Mouse (Mus musculus): ENCODE measurements around the gene Hdac1. TPM values are rescaled to one million over a fixed set of nuclear protein-coding genes. Genes with fewer than 3 reads are reported as not detected.

Gene Hdac1
- polyA plus RNA-seq, 1 experiment from 2014 or later = 189 TPM

DNA sequence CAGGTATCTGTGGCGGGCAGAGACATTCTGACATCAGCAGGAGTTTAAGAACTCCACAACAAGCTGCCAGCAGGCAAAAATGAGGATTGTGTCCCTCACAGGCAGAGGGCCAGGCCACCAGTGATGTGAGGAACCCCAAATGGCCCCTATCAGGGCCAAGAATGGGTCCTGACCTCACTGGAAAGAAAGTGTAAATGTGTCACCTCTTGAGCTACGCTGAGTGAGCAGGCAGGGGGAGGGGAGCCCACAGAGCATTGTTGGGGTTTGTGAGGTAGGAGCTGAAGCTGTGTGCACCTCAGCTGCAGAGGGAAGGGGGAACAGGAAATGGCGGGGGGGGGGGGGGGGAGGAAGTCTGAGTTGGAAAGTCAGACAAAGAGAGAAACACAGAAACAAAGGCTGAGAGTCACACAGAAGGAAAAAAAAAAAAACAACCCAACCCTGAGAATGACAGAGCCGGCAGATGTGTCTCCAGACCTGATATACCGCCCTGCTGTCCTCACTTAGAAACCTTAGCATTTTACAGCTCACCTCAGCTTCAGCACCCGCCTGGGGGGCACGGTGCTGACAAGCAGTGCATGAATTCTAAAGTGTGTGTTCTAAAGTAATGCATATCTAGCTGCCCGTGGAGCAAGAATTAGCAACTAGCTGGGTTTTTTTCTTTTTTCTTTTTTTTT, 32.8 kb upstream of the Hdac1 start:
- Histone ChIP-seq H3K4me1 (peaks cover 7% of the 10 kb centered on the region; the same call in 1 of the 2 replicates), H3K4me3 (no peak overlapping the region), H3K27ac (no peak overlapping the region), H3K4me2 (no peak overlapping the region), H3K9me3 (replicated peaks) (no peaks in the 10 kb centered on the region), H3K27me3 (no peaks in the 10 kb centered on the region), H3K9ac (no peak overlapping the region; the same call in 1 of the 2 replicates), H3K36me3 (ENCODE audit: poor library complexity, severe bottlenecking) (no peaks in the 10 kb centered on the region)
- ATAC-seq = no peak
- WGBS = 74% methylated on average over 7 of the region's 8 CpGs

DNA sequence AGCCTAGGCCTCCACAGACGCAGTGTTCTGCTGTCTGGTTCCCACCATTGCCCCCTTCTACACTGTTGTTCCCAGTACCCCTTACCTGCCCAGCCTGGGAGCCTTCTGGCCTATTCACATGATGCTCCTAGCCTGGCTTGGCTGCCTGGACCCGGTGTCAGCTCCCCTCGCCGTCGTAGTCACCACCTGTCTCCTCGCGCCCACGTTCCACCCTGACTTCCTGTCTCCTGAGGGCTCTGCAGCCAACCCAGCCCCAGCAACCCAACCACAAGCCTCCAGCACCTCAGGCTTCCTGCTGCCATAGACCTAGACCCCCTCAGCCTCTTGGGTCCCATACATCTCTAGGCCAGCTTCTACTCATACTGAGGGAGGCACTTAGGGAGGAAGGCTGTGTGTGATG, 30.9 kb upstream of the Hdac1 start, which contains the start of gene Lck:
Gene Lck (minus strand): TSS at position 212 of the 400 bp plus-strand sequence.
- no peaks in the 10 kb centered on the region for H3K9me3 ChIP-seq (replicated peaks)
- no peaks in the 10 kb centered on the region for H3K36me3 ChIP-seq (ENCODE audit: poor library complexity, severe bottlenecking)
- H3K27me3 ChIP-seq = no peaks in the 10 kb centered on the region
- H3K27ac ChIP-seq = no peak within 1 kb of the TSS
- no peak within 1 kb of the TSS for H3K9ac ChIP-seq
- no peak within 1 kb of the TSS for H3K4me3 ChIP-seq
- 93% methylated on average over 8 of the region's 8 CpGs for WGBS
- no peak within 1 kb of the TSS for H3K4me2 ChIP-seq
- no peak for ATAC-seq
- H3K4me1 ChIP-seq = peaks cover 7% of the 10 kb centered on the region; the same call in 1 of the 2 replicates

DNA sequence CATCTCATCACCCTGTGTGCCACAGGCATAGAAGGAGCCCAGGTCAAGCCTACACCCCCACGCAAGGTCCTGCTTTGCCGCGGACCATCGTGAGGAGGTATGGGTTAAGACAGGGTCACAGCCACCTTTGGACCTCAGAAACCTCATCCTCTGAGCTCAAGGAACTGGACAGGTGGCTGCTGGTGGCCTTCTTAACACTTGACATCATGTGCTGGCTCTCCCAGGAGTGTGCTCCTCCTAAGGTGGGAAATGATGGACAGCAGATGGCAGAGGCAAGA, 30.5 kb upstream of the Hdac1 start:
- Histone ChIP-seq H3K36me3 (ENCODE audit: poor library complexity, severe bottlenecking) (no peaks in the 10 kb centered on the region), H3K4me1 (peaks cover 7% of the 10 kb centered on the region; the same call in 1 of the 2 replicates), H3K4me2 (no peak overlapping the region), H3K9ac (no peak overlapping the region), H3K27ac (no peak overlapping the region), H3K9me3 (replicated peaks) (no peaks in the 10 kb centered on the region), H3K27me3 (no peaks in the 10 kb centered on the region), H3K4me3 (no peak overlapping the region)
- 94% methylated on average over 4 of the region's 4 CpGs for WGBS
- no peak for ATAC-seq

DNA sequence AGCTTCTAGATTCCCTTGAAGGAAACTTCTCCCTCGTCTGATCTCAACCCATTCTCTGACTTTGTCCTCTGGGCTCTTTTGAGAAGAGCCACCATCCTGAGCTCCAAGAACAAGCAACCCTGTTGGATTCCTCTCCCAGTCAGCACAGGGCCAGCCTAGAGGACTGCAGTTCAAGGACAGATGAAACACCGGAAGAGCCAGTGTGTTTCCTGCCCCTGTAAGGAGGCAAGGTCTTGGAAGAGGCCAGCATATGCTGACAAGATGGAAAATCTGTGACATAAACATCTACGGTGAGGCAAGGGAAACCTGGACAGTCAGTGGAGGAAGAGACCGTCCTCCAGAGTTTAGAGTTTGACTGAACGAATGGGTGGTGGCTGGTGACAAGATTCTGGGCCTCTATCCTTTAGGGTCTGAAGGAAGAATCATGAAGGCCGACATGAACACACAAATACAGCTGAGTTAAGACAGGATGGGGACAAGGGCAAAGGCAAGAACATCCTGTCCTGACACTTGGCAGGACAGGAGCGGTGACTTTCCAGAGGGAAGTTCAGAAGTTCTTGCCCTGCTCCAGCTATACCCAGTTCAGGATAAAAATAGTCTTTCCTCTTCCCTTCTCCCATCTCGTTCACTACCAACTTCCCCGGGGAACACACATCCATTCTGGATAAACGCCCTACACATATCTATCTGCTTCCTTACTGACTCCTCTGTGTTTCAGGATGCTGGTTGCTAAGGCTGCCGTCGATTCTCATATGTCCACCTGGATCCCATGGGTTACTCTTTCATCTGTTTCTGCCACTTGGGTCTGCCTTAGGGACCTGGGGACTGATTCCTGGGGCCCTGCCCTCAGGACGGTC, 30.0 kb upstream of the Hdac1 start:
- ATAC-seq = no peak
- Histone ChIP-seq H3K4me1 (peaks cover 7% of the 10 kb centered on the region; the same call in 1 of the 2 replicates), H3K27ac (no peak overlapping the region), H3K9ac (no peak overlapping the region), H3K27me3 (no peaks in the 10 kb centered on the region), H3K4me3 (no peak overlapping the region), H3K4me2 (no peak overlapping the region), H3K9me3 (replicated peaks) (no peaks in the 10 kb centered on the region), H3K36me3 (ENCODE audit: poor library complexity, severe bottlenecking) (no peaks in the 10 kb centered on the region)
- WGBS = 89% methylated on average over 13 of the region's 13 CpGs

DNA sequence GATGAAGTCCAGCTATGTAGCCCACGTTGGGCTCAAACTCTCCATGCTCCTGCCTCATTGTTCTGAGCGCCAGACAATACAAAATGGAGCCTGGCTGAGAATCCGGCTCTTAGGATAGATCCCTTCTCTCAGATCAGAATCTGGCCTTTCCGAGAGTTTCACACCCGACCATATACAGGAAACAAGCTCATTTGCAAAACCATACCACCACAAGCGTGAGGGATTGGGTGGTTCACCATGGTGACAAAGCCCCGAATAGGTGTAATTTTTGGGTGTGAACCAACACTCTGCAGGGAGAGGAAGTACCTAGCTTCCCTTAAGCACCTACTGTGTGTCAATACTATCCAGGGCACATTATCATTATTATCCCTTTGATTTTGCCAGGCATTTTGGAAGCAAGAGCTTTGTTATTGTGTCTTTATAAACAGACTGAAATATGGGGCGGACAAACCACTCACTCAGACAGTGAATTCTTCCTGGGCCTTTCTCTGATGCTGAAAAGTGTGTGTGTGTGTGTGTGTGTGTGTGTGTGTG, 29.1 kb upstream of the Hdac1 start:
- ATAC-seq = no peak
- Histone ChIP-seq H3K4me1 (no peaks in the 10 kb centered on the region), H3K27me3 (no peaks in the 10 kb centered on the region), H3K36me3 (ENCODE audit: poor library complexity, severe bottlenecking) (no peaks in the 10 kb centered on the region), H3K4me3 (no peak overlapping the region), H3K9ac (no peak overlapping the region), H3K9me3 (replicated peaks) (no peaks in the 10 kb centered on the region), H3K27ac (no peak overlapping the region), H3K4me2 (no peak overlapping the region)
- WGBS = 76% methylated on average over 8 of the region's 8 CpGs

DNA sequence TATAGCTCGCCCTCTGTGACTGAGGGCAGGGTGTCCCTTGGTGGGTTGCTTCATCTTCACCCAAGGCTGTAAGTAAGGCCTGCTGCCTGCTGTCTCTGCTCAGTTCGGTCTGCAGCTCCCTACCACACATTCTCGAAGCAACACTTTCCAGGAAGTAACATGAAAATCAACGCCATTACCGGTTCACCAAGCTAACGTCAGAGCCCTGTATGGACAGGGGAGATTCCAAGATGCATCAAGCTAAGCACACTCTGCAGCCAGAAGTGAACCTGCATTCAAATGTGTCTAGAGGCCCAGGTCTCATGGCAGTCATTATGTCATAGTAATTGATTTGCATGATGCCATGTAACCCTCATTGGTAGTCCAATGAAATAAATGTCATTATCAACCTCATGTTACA, 27.5 kb upstream of the Hdac1 start:
- Histone ChIP-seq H3K4me2 (no peak overlapping the region), H3K27ac (no peak overlapping the region), H3K9ac (no peak overlapping the region), H3K4me3 (no peak overlapping the region), H3K27me3 (no peaks in the 10 kb centered on the region), H3K9me3 (replicated peaks) (no peaks in the 10 kb centered on the region), H3K4me1 (no peaks in the 10 kb centered on the region), H3K36me3 (ENCODE audit: poor library complexity, severe bottlenecking) (no peaks in the 10 kb centered on the region)
- ATAC-seq = no peak
- 85% methylated on average over 6 of the region's 6 CpGs for WGBS

DNA sequence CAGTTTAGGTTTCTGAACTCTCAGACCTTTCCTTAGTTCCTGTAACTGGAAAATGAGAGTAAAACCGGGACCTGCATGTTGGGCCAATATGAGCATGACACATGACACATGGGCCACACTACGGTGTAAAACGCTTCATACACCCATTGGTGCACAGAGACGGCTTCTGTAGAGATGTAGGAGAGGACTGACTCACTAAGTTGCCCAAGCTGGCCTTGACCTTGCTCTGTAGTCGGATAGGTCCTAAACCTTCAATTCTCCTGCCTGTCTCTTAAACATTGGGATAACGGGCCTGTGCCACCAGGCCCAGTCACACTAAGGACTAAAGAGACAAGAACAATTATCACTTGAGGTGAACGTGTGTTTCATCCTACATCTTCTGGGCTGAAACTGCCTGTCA, 25.9 kb upstream of the Hdac1 start:
- no peaks in the 10 kb centered on the region for H3K9me3 ChIP-seq (replicated peaks)
- no peak overlapping the region for H3K4me2 ChIP-seq
- no peak overlapping the region for H3K9ac ChIP-seq
- H3K4me3 ChIP-seq = no peak overlapping the region
- no peaks in the 10 kb centered on the region for H3K36me3 ChIP-seq (ENCODE audit: poor library complexity, severe bottlenecking)
- 92% methylated on average over 7 of the region's 7 CpGs for WGBS
- no peaks in the 10 kb centered on the region for H3K4me1 ChIP-seq
- H3K27ac ChIP-seq = no peak overlapping the region
- no peaks in the 10 kb centered on the region for H3K27me3 ChIP-seq
- no peak for ATAC-seq

DNA sequence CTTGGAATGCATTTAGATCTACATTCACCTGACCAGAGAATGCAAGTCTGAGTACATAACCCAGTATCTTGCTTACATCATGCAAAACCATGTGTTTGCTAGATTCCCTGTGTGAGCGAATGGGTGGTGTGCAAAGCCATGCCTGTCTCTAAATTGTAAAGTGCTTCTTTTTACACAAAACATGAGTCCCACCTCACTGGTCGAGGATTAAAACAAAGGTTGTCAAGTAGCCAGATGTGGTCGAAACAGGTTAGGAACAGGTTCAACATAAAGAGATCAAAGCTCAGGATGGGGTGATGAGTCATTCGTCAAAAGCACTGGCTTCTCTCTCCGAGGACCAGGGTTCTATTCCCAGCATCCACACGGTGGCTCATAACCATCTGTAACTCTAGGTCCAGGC, 22.6 kb upstream of the Hdac1 start:
- no peak for ATAC-seq
- no peaks in the 10 kb centered on the region for H3K9me3 ChIP-seq (replicated peaks)
- H3K9ac ChIP-seq = no peak overlapping the region
- H3K4me1 ChIP-seq = no peaks in the 10 kb centered on the region
- no peak overlapping the region for H3K4me3 ChIP-seq
- H3K27me3 ChIP-seq = no peaks in the 10 kb centered on the region
- H3K36me3 ChIP-seq (ENCODE audit: poor library complexity, severe bottlenecking) = no peaks in the 10 kb centered on the region
- no peak overlapping the region for H3K27ac ChIP-seq
- H3K4me2 ChIP-seq = no peak overlapping the region
- WGBS = 86% methylated on average over 6 of the region's 6 CpGs

DNA sequence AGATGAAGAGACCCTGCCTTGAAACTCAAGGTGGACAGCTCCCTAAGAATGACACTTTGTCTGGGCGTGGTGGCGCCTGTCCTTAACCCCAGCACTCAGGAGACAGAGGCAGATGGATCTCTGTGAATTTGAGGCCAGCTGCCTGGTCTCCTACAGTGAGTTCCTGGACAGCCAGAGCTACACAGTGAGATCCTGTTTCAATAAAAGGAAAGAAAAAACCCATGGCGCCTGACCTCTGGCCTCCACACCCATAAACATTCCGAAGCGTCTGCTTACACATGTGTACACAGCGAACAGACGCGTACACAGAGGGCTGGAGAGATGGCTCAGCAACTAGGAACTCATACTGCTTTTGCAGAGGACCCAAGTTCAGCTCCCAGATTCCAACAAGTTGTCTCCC, 21.2 kb upstream of the Hdac1 start:
- Histone ChIP-seq H3K9ac (no peak overlapping the region), H3K27ac (no peak overlapping the region), H3K4me2 (no peak overlapping the region), H3K4me3 (no peak overlapping the region), H3K9me3 (replicated peaks) (no peaks in the 10 kb centered on the region), H3K36me3 (ENCODE audit: poor library complexity, severe bottlenecking) (no peaks in the 10 kb centered on the region), H3K4me1 (no peaks in the 10 kb centered on the region), H3K27me3 (no peaks in the 10 kb centered on the region)
- no peak for ATAC-seq
- WGBS = 86% methylated on average over 8 of the region's 8 CpGs

DNA sequence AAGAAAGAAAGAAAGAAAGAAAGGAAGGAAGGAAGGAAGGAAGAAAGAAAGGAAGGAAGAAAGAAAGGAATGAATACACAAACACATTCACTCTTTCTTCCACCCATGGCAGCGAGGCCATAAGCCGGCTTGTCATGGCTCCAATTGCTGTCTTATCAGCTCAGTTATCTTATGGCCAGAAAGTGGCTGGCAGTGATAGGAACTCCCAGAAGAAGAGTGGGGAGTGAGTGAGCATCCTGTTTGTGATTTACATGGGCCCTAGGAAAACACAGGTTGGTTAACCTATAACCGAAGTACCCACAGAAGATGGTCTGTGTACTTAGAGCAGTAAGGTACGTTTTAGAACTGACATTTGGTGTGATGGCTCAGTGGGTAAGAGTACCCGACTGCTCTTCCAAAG, 18.7 kb upstream of the Hdac1 start:
- Histone ChIP-seq H3K27ac (no peak overlapping the region), H3K4me3 (no peak overlapping the region), H3K27me3 (no peaks in the 10 kb centered on the region), H3K4me2 (no peak overlapping the region), H3K9ac (no peak overlapping the region), H3K9me3 (replicated peaks) (no peaks in the 10 kb centered on the region), H3K4me1 (peaks cover 4% of the 10 kb centered on the region; the same call in 1 of the 2 replicates), H3K36me3 (ENCODE audit: poor library complexity, severe bottlenecking) (no peaks in the 10 kb centered on the region)
- WGBS = 93% methylated on average over 5 of the region's 5 CpGs
- no peak for ATAC-seq

DNA sequence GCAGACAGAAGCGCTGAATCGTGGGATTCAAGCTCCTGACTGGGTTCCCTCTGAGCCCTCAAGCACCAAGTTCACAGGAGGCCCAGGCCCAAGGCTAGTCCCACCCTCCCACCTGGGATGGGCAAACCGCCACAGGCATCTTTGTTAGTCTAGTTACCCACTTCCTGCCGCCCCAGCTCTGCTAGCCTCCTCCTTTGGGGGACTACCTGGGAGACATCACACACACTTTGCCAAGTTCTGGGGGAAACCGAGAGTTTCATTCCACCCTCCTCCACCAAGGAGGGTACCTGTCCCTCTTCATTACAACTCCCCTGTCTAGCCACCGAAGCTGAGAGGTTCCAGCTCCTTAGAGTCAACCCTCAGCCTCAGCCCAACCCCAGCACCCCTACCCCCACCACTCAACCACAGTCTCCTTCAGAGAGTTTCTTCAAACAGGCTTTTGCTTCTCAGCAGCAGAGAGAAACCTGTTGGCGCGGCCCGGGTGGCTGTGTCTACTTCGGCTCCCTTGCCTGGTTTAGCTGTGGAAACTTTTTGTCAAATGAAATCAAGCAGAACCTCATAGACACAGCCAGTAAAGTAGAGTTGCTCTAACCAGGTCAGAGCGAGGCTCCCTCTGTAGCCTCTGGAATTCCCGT, 15.9 kb upstream of the Hdac1 start:
- H3K4me3 ChIP-seq = no peak overlapping the region
- H3K27ac ChIP-seq = no peak overlapping the region
- no peaks in the 10 kb centered on the region for H3K9me3 ChIP-seq (replicated peaks)
- H3K9ac ChIP-seq = no peak overlapping the region
- H3K27me3 ChIP-seq = no peaks in the 10 kb centered on the region
- ATAC-seq = no peak
- H3K36me3 ChIP-seq (ENCODE audit: poor library complexity, severe bottlenecking) = no peaks in the 10 kb centered on the region
- H3K4me2 ChIP-seq = no peak overlapping the region
- WGBS = 90% methylated on average over 12 of the region's 12 CpGs
- peaks cover 12% of the 10 kb centered on the region; the same call in 1 of the 2 replicates for H3K4me1 ChIP-seq

DNA sequence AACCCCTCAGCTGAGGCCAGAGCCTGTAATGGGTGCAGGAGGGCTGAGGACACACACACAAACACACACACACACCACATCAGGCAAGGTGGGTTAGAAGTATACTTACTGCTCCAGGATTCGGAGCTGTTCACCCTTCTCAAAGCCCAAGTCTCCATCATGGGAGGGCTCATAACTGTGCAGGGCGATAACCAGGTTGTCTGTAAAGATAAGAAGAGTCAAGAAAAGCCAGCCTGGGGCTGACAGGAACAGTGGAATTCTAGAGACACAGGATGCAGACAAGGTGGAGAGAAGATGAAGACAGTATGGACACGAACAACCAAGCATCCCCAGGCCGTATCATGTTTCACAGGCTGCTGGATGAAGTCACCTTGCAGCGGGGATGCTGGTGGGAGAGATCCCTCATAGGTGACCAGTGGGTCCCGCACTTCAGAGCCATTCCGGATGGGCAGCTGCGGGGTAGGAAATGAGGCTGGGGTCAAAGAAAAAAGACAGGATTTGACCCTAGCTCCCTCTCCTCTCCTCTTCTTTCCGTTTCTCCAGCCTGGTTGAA, 14.8 kb upstream of the Hdac1 start:
- H3K36me3 ChIP-seq (ENCODE audit: poor library complexity, severe bottlenecking) = no peaks in the 10 kb centered on the region
- H3K27me3 ChIP-seq = no peaks in the 10 kb centered on the region
- no peak for ATAC-seq
- H3K9me3 ChIP-seq (replicated peaks) = no peaks in the 10 kb centered on the region
- no peak overlapping the region for H3K9ac ChIP-seq
- H3K4me3 ChIP-seq = no peak overlapping the region
- peak overlapping the region; percentile 81 for H3K4me2 ChIP-seq
- whole genome bisulfite sequencing = 89% methylated on average over 9 of the region's 9 CpGs
- peaks cover 12% of the 10 kb centered on the region; the same call in 1 of the 2 replicates for H3K4me1 ChIP-seq
- H3K27ac ChIP-seq = no peak overlapping the region

Data from forebrain, embryonic 13.5 days (tissue).